Mouse (Mus musculus): ENCODE data around the gene Khk. TPM values are rescaled to one million over a fixed set of nuclear protein-coding genes. Genes with fewer than 3 reads are reported as not detected.
"Not testable (repeated sequence)": the region's sequence is repeated elsewhere in the genome, so short reads cannot be mapped to it uniquely, and the experiment has no call there.

The Khk gene
- total RNA-seq (2021): 10 to 100 TPM; 15.1 to 15.9 TPM

DNA sequence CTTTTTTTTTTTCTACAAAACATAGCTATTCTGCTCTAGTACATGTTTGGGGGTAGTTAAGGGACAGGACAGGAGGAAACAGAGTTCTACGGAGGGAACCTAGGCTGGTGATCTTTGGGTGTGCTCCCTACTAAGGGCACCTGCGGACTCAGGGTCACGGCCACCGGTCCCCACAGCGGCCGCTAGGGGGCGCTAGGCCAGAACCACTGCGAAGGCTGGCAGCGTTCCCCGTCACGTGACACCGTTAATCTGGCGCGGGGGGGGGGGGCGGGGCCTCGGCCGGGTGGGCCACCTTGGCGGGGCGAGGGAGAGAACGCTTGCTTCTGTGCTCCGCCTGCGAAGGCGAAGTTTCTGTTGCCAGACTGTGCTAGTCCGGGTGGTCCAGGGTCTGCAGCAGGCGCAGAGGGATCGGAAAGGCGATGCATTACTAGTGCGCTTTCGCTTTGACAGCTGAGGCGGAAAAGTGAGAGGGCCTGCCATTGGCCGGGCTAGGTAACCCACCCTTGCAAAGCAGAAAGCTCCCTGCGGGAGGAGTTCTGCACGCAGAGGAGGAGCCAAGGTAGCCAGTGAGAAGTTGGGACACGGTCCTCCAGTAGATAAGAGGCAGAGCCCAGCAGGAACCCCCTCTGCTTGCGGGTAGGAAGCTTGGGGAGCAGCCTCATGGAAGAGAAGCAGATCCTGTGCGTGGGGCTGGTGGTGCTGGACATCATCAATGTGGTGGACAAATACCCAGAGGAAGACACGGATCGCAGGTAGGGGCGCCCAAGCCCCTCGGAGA, at the start of gene Khk:
TSS of gene Khk (plus strand) at position 176 of the 778 bp plus-strand sequence.
- peak; percentile 87 to 89 for DNase-seq (ENCODE audit: low spot score in 2 of 2)
- intact Hi-C loops (cut with DNase I): no loop called here

- no peak for DNase-seq (ENCODE audit: low spot score in 2 of 2)
- intact Hi-C loops (cut with DNase I): no loop called here
These were observed 48.7 kb upstream of the Khk start for GRCm38 (mm10) chr5:30872574-30872973.

GRCm38 (mm10) chr5:30874365-30874764, 46.9 kb upstream of the Khk start:
- intact Hi-C loops (cut with DNase I): no loop called here
- no peak for DNase-seq (ENCODE audit: low spot score in 2 of 2)

DNA sequence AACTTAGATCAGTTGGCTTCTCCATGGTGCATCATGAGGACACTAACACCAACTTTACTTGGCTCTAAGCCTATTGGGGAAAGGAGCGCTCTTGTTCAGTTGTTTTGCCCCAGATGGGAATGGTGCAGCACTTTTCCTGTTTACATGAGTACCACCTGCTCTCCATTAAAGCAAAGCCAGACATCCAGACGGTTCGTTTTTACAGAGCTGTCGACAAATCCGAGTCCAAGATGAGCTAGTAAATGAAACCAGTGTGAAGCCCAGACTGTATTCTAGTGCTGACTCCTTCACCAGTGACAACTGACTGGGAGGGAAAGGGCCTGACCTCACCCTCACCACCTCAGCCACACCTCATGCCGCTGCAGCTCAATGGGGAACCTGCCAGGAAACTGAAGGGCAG, 42.6 kb upstream of the Khk start:
- intact Hi-C loops (cut with DNase I): no loop called here
- DNase-seq (ENCODE audit: low spot score in 2 of 2): no peak

GRCm38 (mm10) chr5:30879347-30879943, 41.8 kb upstream of the Khk start:
- DNase-seq (ENCODE audit: low spot score in 2 of 2): no peak
- intact Hi-C loops (cut with DNase I): no loop called here

GRCm38 (mm10) chr5:30881839-30882238, 39.4 kb upstream of the Khk start:
- DNase-seq (ENCODE audit: low spot score in 2 of 2); intact Hi-C loops (cut with DNase I): not testable (repeated sequence)

GRCm38 (mm10) chr5:30886209-30886608, 35.0 kb upstream of the Khk start:
- intact Hi-C loops (cut with DNase I): no loop called here
- DNase-seq (ENCODE audit: low spot score in 2 of 2): no peak

DNA sequence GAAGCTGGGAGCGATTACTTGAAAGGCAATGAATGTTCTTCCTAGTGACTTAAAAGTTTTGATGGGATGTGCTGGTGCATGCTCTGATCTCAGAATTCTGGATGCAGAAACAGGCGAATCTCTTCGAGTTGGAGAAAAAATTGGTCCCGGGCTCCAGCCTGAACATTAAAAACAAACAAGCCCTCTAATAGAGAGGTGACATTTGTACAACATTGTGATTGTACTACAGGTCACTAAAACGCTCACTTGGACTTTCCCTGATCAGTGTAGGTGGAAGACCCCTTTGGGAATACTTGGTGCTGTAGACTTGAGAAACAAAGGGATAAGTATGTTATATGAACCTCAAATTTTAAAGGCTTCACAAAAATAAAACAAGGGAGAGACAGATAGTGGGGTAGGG, 34.5 kb upstream of the Khk start:
- intact Hi-C loops (cut with DNase I): no loop called here
- DNase-seq (ENCODE audit: low spot score in 2 of 2): no peak

DNA sequence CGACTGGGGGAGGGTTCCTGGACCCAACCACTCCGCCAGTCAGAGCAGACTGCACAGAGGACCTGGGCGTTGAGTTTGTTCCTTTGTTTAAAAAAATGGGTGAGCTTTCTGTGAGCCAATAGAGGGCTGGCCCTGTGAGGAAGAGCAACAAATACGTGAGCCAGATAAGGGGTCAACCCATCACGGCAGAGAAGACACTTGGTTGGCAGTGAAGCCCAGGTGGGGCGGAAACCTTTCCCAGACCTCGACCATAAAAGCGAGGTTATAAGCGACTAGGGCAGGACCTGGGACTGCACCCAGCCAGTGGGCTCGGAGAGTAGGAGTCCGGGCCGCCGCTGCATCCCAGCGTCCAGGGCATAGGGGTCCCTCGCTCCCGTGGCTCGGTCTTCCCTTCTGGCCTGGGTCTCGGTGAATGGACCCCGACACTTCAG, 33.9 kb upstream of the Khk start:
- intact Hi-C loops (cut with DNase I): no loop called here
- peak in 1 of 2 experiments; percentile 51 for DNase-seq (ENCODE audit: low spot score in 2 of 2)

- peak; percentile 94 to 98 for DNase-seq (ENCODE audit: low spot score in 2 of 2)
- intact Hi-C loops (cut with DNase I): loop anchor here (1.0 kb wide), 1 partner anchor 19 kb away; the partner anchor contains the start of gene Ost4
These were observed 33.3 kb upstream of the Khk start for GRCm38 (mm10) chr5:30887858-30888336.

GRCm38 (mm10) chr5:30888337-30889087, 32.7 kb upstream of the Khk start, which contains the start of gene Agbl5:
Gene Agbl5, plus strand, starts transcription at chr5:30888694.
- peak; percentile 96 to 97 for DNase-seq (ENCODE audit: low spot score in 2 of 2)
- intact Hi-C loops (cut with DNase I): loop anchor here (1.0 kb wide), 1 partner anchor 19 kb away; the partner anchor contains the start of gene Ost4

GRCm38 (mm10) chr5:30889088-30889754, 32.0 kb upstream of the Khk start:
- intact Hi-C loops (cut with DNase I): no loop called here

GRCm38 (mm10) chr5:30890375-30890774, 30.9 kb upstream of the Khk start:
- intact Hi-C loops (cut with DNase I): no loop called here
- no peak for DNase-seq (ENCODE audit: low spot score in 2 of 2)

More at GRCm38 (mm10) chr5:30889088-30889754, 32.0 kb upstream of the Khk start:
- peak in 1 of 2 experiments; percentile 25 for DNase-seq (ENCODE audit: low spot score in 2 of 2)

GRCm38 (mm10) chr5:30901860-30902259, 19.4 kb upstream of the Khk start:
- intact Hi-C loops (cut with DNase I): no loop called here
- no peak for DNase-seq (ENCODE audit: low spot score in 2 of 2)

GRCm38 (mm10) chr5:30907413-30908059, 13.7 kb upstream of the Khk start, which contains the start of gene Ost4:
Gene Ost4, minus strand, starts transcription at chr5:30907788.
- intact Hi-C loops (cut with DNase I): loop anchor here (1.0 to 2.0 kb wide), 2 partner anchors 19 to 39 kb away; partner anchors contain the start of genes Agbl5 and Tmem214
- DNase-seq (ENCODE audit: low spot score in 2 of 2): peak; percentile 96 to 98

- intact Hi-C loops (cut with DNase I): no loop called here
- no peak for DNase-seq (ENCODE audit: low spot score in 2 of 2)
These were observed 12.6 kb upstream of the Khk start for GRCm38 (mm10) chr5:30908426-30909299.

DNA sequence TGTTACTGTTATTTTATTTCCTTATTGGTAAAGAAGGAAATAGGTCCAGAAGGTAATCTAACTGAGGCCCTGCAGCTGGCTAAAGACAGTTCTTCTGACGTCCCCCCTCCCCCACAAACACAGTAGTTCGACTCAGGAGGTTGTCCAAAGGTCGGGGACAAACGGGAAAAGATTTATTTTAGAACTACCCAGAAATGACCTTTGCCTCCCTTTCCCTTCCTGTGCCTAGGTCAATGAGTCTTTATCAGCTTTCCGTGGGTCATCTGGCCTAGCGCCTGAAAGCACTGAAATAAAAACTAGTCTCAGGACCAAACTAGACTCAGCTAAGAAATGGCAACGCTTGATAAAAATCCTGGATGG, 12.0 kb upstream of the Khk start:
- DNase-seq (ENCODE audit: low spot score in 2 of 2): no peak
- intact Hi-C loops (cut with DNase I): no loop called here

DNA sequence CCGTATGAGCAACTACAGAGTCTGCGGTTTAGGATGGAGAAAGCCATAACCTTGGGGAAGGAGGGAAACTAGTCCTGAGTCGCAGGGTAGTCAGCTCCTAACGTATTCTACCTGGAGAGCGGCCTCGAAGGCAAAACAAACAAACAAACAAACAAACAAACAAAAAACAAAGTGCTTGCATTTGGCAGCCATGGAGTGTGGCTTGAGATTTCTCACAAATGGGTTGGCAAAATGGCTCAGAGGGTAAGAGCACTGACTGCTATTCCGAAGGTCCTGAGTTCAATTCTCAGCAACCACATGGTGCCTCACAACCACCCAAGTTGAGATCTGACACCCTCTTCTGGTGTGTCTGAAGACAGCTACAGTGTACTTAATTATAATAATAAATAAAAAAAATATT, 11.4 kb upstream of the Khk start:
- no peak for DNase-seq (ENCODE audit: low spot score in 2 of 2)
- intact Hi-C loops (cut with DNase I): no loop called here

All from left cerebral cortex, postnatal 25 days (tissue).